Mouse (Mus musculus): Measurements from ENCODE around the gene Ddhd1. TPM values are rescaled to one million over a fixed set of nuclear protein-coding genes. Genes with fewer than 3 reads are reported as not detected.
A peak's percentile ranks its signal among the peaks of the same experiment; 100 is the strongest.

Gene Ddhd1
- polyA plus RNA-seq (2014; fragmentation: Nextera tagmentation; extraction: Ambion mirVana), result 23.7 and 25.2 TPM in 2 replicates

DNA sequence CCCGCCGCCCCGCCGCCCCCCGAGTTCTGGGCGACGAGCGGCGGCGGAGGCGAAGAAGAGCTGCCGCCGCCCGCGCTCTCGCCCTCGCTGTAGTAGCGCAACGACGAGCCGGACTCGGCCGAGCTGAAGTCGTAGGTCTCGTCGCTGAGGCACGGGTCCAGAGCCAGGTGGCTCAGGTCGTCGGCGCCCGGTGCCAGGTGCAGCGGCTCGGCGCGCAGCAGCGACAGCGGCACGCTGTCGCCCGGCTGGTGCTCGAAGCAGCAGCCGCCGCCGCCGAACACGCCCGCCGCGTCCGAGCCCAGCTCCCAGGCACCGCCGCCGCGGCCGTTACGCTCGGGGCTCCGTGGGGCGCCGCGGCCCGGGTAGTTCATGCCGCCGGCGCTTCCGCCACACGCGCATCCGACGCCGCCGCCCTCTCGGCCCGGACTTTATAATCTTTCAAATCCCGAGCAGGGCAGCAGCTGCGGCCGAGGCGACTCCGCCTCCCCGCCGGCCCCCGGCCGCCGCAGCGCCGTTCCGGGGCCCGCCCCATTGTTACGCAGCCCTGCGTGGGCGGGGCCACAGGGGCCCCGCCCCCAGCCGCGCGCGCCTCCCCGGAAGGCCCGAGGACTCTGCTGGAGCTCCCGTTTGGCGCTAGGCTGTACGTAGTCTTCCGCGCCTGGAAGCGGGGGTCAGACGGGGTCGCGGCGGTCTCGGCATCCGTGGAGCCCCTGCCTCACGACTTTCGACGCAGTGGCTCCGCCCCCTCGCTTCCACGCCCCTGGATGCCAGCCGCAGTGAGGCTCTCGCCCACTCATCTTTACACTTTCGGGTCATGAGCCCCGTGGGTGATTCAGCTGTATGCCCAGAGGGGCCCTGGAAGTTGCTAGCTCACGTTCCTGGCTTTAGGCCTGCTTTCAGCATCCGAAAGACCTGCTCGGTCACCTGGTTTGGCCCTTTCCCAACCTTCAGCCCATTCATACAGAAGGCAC is at the start of gene Ddhd1:
Gene Ddhd1, minus strand, starts transcription at position 503 of the 971 bp plus-strand sequence.
- WGBS, result under 1% methylated on average over 109 of the region's 123 CpGs
- peak; percentile 95 for ATAC-seq (ENCODE audit: low FRiP score, low TSS enrichment)
- peak; percentile 95 for DNase-seq

DNA sequence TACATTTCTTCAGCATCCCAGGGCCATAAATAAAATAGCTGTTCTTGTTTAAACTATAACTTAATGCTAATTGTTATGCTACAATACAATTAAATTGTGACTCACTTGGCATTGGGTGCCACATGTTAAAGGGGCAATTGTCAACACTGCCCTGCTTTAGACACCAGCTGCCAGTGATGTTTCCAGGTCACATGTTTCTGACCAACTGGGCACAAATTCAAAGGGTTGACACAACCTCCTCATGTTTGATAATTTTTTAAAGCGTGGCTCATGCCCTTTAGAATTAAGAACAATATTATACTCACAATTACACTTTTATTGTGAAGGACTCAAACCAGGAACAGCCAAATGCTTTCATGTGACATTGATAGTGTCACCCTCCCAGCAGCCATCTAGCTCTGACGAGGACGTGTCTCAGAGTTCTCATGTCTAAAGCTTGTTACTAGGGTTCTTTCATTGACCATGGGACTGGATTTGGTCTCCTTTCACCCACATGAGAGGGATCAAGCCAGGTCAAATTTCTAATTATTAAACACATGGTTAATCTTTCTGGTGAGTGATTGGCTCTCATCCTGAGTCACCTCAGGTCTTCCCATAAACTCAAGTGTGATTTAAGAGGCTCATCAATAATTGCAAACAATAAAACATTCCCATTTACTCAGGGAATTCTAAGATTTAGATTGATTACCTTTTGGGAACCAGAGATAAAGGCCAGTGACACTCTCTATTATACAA is 49.4 kb upstream of the Ddhd1 start:
- Histone ChIP-seq H3K9me3 (ENCODE audit: control insufficient read depth, low read length) (peaks cover 5% of the 10 kb centered on the region; the same call in 1 of the 2 replicates), H3K27ac (replicated peaks; ENCODE audit: low read depth, low read length) (no peak overlapping the region), H3K4me1 (ENCODE audit: control insufficient read depth, insufficient read depth, low read length) (no peaks in the 10 kb centered on the region), H3K9ac (replicated peaks; ENCODE audit: low read length) (no peak overlapping the region), H3K27me3 (ENCODE audit: control insufficient read depth, insufficient read depth, low read length) (no peaks in the 10 kb centered on the region), H3K4me2 (ENCODE audit: low read length) (no peak overlapping the region), H3K36me3 (ENCODE audit: control insufficient read depth, insufficient read depth, low read length) (no peaks in the 10 kb centered on the region), H3K4me3 (replicated peaks; ENCODE audit: low read depth, low read length) (no peak overlapping the region)
- no peak for ATAC-seq (ENCODE audit: low FRiP score, low TSS enrichment)
- no peak for DNase-seq
- 77% methylated on average over 3 of the region's 3 CpGs for WGBS

More for the DNA sequence above, at the start of gene Ddhd1:
- Histone ChIP-seq H3K27me3 (ENCODE audit: control insufficient read depth, insufficient read depth, low read length) (no peaks in the 10 kb centered on the region), H3K4me3 (replicated peaks; ENCODE audit: low read depth, low read length) (peak within 1 kb of the TSS; percentile 71), H3K4me1 (ENCODE audit: control insufficient read depth, insufficient read depth, low read length) (peaks cover 21% of the 10 kb centered on the region), H3K9ac (replicated peaks; ENCODE audit: low read length) (peak within 1 kb of the TSS; percentile 84), H3K4me2 (ENCODE audit: low read length) (peak within 1 kb of the TSS; percentile 78), H3K36me3 (ENCODE audit: control insufficient read depth, insufficient read depth, low read length) (no peaks in the 10 kb centered on the region), H3K27ac (replicated peaks; ENCODE audit: low read depth, low read length) (peak within 1 kb of the TSS; percentile 93), H3K9me3 (ENCODE audit: control insufficient read depth, low read length) (no peaks in the 10 kb centered on the region)

DNA sequence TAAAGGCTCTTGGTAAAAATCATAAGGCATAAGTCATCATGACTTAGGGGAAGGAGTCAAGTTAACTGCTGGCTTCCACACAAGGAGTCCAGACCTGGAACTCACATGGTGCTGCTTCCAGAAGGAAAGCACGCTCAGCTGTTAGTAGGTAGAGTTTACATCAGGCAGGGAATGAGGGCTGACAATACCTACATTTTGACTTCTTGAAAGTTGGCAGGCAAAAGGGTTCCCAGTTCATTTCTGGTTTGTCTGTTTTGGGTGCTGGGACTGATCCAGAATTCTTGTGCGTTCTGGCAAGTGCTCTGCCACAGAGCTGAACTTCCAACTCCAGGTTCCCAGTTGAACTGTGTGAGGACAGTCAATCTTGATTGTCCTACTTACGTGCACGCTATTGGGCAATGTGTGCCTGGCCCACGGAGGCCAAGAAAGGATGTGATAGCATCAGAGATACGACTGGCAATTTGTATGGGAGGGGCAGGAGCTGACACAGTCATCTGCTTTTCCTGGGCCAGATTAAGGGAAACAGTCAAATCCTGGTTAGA is 42.2 kb upstream of the Ddhd1 start:
- Histone ChIP-seq H3K27ac (replicated peaks; ENCODE audit: low read depth, low read length) (no peak overlapping the region), H3K4me2 (ENCODE audit: low read length) (no peak overlapping the region), H3K4me3 (replicated peaks; ENCODE audit: low read depth, low read length) (no peak overlapping the region), H3K4me1 (ENCODE audit: control insufficient read depth, insufficient read depth, low read length) (no peaks in the 10 kb centered on the region), H3K9ac (replicated peaks; ENCODE audit: low read length) (no peak overlapping the region), H3K9me3 (ENCODE audit: control insufficient read depth, low read length) (peaks cover 5% of the 10 kb centered on the region; the same call in 1 of the 2 replicates), H3K36me3 (ENCODE audit: control insufficient read depth, insufficient read depth, low read length) (no peaks in the 10 kb centered on the region), H3K27me3 (ENCODE audit: control insufficient read depth, insufficient read depth, low read length) (no peaks in the 10 kb centered on the region)
- DNase-seq (no peak), ATAC-seq (ENCODE audit: low FRiP score, low TSS enrichment) (no peak)
- WGBS, result 86% methylated on average over 6 of the region's 6 CpGs

DNA sequence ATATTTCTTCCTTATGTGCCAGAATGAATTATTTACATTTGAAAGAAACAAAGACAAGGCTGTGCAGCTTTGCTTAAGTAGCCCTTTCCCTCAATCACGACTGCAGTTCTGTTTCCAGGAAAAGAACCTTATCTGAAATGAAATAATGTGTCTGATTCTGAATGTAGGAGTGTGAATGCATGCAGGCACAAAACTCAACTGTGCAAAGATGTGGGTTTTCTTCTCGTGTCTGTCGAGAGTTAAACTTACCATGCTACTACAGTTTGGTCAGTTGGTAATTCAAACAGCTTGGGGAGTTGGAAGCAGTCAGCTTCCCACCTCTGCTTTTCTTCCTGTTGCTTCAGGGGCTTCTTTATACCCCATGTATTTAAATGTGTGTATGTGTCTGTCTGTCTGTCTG is 40.9 kb upstream of the Ddhd1 start:
- Histone ChIP-seq H3K4me3 (replicated peaks; ENCODE audit: low read depth, low read length) (no peak overlapping the region), H3K9me3 (ENCODE audit: control insufficient read depth, low read length) (peaks cover 2% of the 10 kb centered on the region; the same call in 1 of the 2 replicates), H3K27ac (replicated peaks; ENCODE audit: low read depth, low read length) (no peak overlapping the region), H3K4me2 (ENCODE audit: low read length) (no peak overlapping the region), H3K27me3 (ENCODE audit: control insufficient read depth, insufficient read depth, low read length) (no peaks in the 10 kb centered on the region), H3K9ac (replicated peaks; ENCODE audit: low read length) (no peak overlapping the region), H3K36me3 (ENCODE audit: control insufficient read depth, insufficient read depth, low read length) (no peaks in the 10 kb centered on the region), H3K4me1 (ENCODE audit: control insufficient read depth, insufficient read depth, low read length) (no peaks in the 10 kb centered on the region)
- ATAC-seq (ENCODE audit: low FRiP score, low TSS enrichment) (no peak), DNase-seq (no peak)
- 73% methylated on average over 3 of the region's 3 CpGs for WGBS

DNA sequence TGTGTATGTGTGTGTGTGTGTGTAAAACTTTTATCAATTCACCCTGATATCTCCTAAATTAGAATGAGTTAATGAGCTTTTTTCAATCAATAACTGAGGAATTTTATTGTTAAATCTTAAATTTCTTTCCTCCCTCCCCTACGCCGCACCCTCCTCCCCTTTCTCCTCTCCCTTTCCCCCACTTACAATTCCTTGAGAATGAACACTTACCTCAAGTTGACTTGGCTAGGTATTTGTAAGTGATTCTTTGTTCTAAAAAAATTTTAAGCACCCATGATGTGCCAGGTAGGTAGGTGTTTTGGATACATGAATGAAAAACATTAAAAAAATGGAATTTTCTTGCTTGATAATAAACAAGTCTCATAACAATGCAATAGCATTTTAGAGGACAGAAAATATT is 38.2 kb upstream of the Ddhd1 start:
- DNase-seq, result no peak
- H3K4me1 ChIP-seq (ENCODE audit: control insufficient read depth, insufficient read depth, low read length), result no peaks in the 10 kb centered on the region
- 100% methylated on average over 2 of the region's 2 CpGs for WGBS
- no peak overlapping the region for H3K9ac ChIP-seq (replicated peaks; ENCODE audit: low read length)
- no peak for ATAC-seq (ENCODE audit: low FRiP score, low TSS enrichment)
- no peak overlapping the region for H3K27ac ChIP-seq (replicated peaks; ENCODE audit: low read depth, low read length)
- no peaks in the 10 kb centered on the region for H3K27me3 ChIP-seq (ENCODE audit: control insufficient read depth, insufficient read depth, low read length)
- no peak overlapping the region for H3K4me2 ChIP-seq (ENCODE audit: low read length)
- no peaks in the 10 kb centered on the region for H3K36me3 ChIP-seq (ENCODE audit: control insufficient read depth, insufficient read depth, low read length)
- H3K4me3 ChIP-seq (replicated peaks; ENCODE audit: low read depth, low read length), result no peak overlapping the region
- H3K9me3 ChIP-seq (ENCODE audit: control insufficient read depth, low read length), result no peaks in the 10 kb centered on the region

DNA sequence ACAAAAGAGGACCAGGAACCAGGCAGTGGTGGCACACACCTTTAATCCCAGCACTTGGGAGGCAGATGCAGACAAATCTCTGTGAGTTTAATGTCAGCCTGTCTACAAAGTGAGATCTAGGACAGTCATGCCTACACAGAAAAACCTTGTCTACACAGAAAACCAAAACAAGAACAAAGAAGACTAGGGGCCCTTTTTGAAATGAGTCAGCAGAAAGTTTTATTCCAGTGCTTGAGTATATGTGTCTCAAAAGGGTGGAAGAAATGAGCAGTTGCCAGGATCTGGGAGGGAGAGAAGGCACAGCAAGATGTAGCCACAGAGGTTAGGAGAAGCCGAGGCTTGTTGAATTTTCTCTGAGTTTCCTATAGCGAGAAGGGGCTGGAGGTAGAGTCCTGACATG is 35.9 kb upstream of the Ddhd1 start:
- Histone ChIP-seq H3K27me3 (ENCODE audit: control insufficient read depth, insufficient read depth, low read length) (no peaks in the 10 kb centered on the region), H3K9me3 (ENCODE audit: control insufficient read depth, low read length) (no peaks in the 10 kb centered on the region), H3K36me3 (ENCODE audit: control insufficient read depth, insufficient read depth, low read length) (no peaks in the 10 kb centered on the region), H3K9ac (replicated peaks; ENCODE audit: low read length) (no peak overlapping the region), H3K27ac (replicated peaks; ENCODE audit: low read depth, low read length) (no peak overlapping the region), H3K4me2 (ENCODE audit: low read length) (no peak overlapping the region), H3K4me1 (ENCODE audit: control insufficient read depth, insufficient read depth, low read length) (no peaks in the 10 kb centered on the region), H3K4me3 (replicated peaks; ENCODE audit: low read depth, low read length) (no peak overlapping the region)
- 98% methylated on average over 2 of the region's 2 CpGs for WGBS
- ATAC-seq (ENCODE audit: low FRiP score, low TSS enrichment) (no peak), DNase-seq (no peak)

DNA sequence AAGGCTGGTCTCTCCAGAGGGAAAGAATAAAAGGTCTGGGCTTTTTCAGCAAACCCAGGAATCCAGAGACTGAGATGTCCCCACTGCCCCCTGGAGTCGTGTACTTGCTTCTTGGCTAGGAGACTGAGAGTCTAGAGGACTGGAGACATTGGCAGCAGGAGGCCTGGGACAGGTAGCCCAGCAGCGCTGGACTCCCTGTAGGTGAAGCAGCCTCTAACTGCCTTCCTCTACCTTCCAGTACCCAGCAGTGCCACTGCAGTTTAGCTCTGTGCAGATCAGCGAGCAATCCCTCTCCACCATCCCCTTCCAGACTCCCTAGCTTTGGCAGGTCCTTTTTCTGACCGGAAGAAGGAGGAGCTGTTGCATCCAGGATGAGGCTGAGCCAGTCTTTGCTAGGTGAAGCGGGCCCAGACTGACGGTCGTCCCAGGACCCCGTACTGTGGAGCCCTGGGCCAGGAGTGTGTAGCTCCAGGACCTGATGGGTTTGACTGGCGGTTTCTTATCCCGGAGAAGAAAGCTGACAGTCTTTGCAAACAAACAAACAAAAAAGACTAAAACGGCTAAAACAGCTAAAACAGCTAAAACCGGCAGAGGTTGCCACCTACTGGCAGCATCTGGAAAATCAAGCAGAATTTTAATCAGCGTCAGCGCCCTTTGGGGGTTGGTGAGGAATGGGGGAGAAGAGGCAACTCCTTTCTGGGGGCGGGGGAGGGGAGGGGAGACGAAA is 32.7 kb upstream of the Ddhd1 start:
- WGBS, result under 1% methylated on average over 16 of the region's 16 CpGs
- ATAC-seq (ENCODE audit: low FRiP score, low TSS enrichment), result peak; percentile 93

DNA sequence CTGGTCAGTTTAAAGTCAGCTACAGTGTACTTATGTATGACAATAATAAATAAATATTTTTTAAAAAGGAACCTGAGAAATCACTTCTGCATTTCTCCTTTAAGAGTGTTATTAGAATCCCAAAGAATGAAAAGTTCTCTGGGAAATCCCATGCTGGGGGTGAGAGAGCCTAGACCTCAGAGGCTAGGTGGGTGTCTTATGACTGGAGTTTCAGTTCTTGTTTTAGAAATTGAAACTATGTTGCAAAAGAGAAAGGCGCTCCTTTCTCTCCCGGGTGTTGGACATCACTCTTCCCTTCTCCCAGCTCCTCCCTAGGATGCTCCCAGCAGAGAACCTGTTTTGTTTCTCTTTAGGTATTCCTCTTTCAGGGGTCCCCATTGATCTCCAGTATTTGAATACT is 27.4 kb upstream of the Ddhd1 start:
- Histone ChIP-seq H3K4me3 (replicated peaks; ENCODE audit: low read depth, low read length) (no peak overlapping the region), H3K9ac (replicated peaks; ENCODE audit: low read length) (no peak overlapping the region), H3K4me1 (ENCODE audit: control insufficient read depth, insufficient read depth, low read length) (no peaks in the 10 kb centered on the region), H3K36me3 (ENCODE audit: control insufficient read depth, insufficient read depth, low read length) (no peaks in the 10 kb centered on the region), H3K27ac (replicated peaks; ENCODE audit: low read depth, low read length) (no peak overlapping the region), H3K27me3 (ENCODE audit: control insufficient read depth, insufficient read depth, low read length) (no peaks in the 10 kb centered on the region), H3K4me2 (ENCODE audit: low read length) (no peak overlapping the region), H3K9me3 (ENCODE audit: control insufficient read depth, low read length) (no peaks in the 10 kb centered on the region)
- DNase-seq, result no peak
- no peak for ATAC-seq (ENCODE audit: low FRiP score, low TSS enrichment)
- 83% methylated on average over 2 of the region's 2 CpGs for WGBS

More for the DNA sequence above, 32.7 kb upstream of the Ddhd1 start:
- peak; percentile 87 for DNase-seq
- Histone ChIP-seq H3K27ac (replicated peaks; ENCODE audit: low read depth, low read length) (peak overlapping the region; percentile 60), H3K4me2 (ENCODE audit: low read length) (peak overlapping the region; percentile 49), H3K4me1 (ENCODE audit: control insufficient read depth, insufficient read depth, low read length) (no peaks in the 10 kb centered on the region), H3K9ac (replicated peaks; ENCODE audit: low read length) (peak overlapping the region; percentile 34), H3K36me3 (ENCODE audit: control insufficient read depth, insufficient read depth, low read length) (no peaks in the 10 kb centered on the region), H3K4me3 (replicated peaks; ENCODE audit: low read depth, low read length) (peak overlapping the region; percentile 36), H3K9me3 (ENCODE audit: control insufficient read depth, low read length) (no peaks in the 10 kb centered on the region), H3K27me3 (ENCODE audit: control insufficient read depth, insufficient read depth, low read length) (no peaks in the 10 kb centered on the region)
